Mouse (Mus musculus): Measurements from ENCODE around the gene Wnt3a. TPM values are rescaled to one million over a fixed set of nuclear protein-coding genes. Genes with fewer than 3 reads are reported as not detected.

Wnt3a gene
- polyA plus RNA-seq, 1 experiment from 2014 or later, result 0.08 TPM

GRCm38 (mm10) chr11:59266727-59267126 is 23.8 kb downstream of the Wnt3a start:
- Histone ChIP-seq H3K36me3 (no peaks in the 10 kb centered on the region), H3K4me1 (peaks cover 14% of the 10 kb centered on the region), H3K4me3 (no peak overlapping the region), H3K27ac (no peak overlapping the region), H3K9me3 (no peaks in the 10 kb centered on the region), H3K27me3 (ENCODE audit: insufficient read depth, poor library complexity, severe bottlenecking) (peaks cover 56% of the 10 kb centered on the region)
- 27% methylated on average over 6 of the region's 6 CpGs for WGBS
- DNase-seq (ENCODE audit: low spot score), result no peak

- 64% methylated on average over 8 of the region's 8 CpGs for WGBS
- Histone ChIP-seq H3K36me3 (no peaks in the 10 kb centered on the region), H3K27ac (no peak overlapping the region), H3K27me3 (ENCODE audit: insufficient read depth, poor library complexity, severe bottlenecking) (peaks cover 70% of the 10 kb centered on the region), H3K9me3 (no peaks in the 10 kb centered on the region), H3K4me1 (peaks cover 14% of the 10 kb centered on the region), H3K4me3 (no peak overlapping the region)
- no peak for DNase-seq (ENCODE audit: low spot score)
Observed at GRCm38 (mm10) chr11:59265154-59265813, 25.3 kb downstream of the Wnt3a start.

GRCm38 (mm10) chr11:59264593-59264992 is 26.0 kb downstream of the Wnt3a start:
- Histone ChIP-seq H3K36me3 (no peaks in the 10 kb centered on the region), H3K9me3 (no peaks in the 10 kb centered on the region), H3K27me3 (ENCODE audit: insufficient read depth, poor library complexity, severe bottlenecking) (peaks cover 73% of the 10 kb centered on the region), H3K4me1 (peaks cover 14% of the 10 kb centered on the region), H3K4me3 (peak overlapping the region; percentile 72), H3K27ac (0 out of 2 replicates have a peak overlapping the region, but pooled peaks have one; percentile 77)
- WGBS, result 5% methylated on average over 8 of the region's 8 CpGs
- DNase-seq (ENCODE audit: low spot score), result no peak

- peak overlapping the region; percentile 72 for H3K4me3 ChIP-seq
- H3K9me3 ChIP-seq, result no peaks in the 10 kb centered on the region
- WGBS, result under 1% methylated on average over 56 of the region's 56 CpGs
- no peaks in the 10 kb centered on the region for H3K36me3 ChIP-seq
- H3K4me1 ChIP-seq, result peaks cover 14% of the 10 kb centered on the region
- no peak for DNase-seq (ENCODE audit: low spot score)
- peaks cover 73% of the 10 kb centered on the region for H3K27me3 ChIP-seq (ENCODE audit: insufficient read depth, poor library complexity, severe bottlenecking)
- peak overlapping the region; percentile 77 for H3K27ac ChIP-seq
Observed at GRCm38 (mm10) chr11:59263870-59264563, 26.5 kb downstream of the Wnt3a start.

GRCm38 (mm10) chr11:59262308-59262707 is 28.2 kb downstream of the Wnt3a start:
- no peak for DNase-seq (ENCODE audit: low spot score)
- Histone ChIP-seq H3K4me3 (no peak overlapping the region), H3K27ac (no peak overlapping the region), H3K27me3 (ENCODE audit: insufficient read depth, poor library complexity, severe bottlenecking) (peaks cover 71% of the 10 kb centered on the region), H3K9me3 (no peaks in the 10 kb centered on the region), H3K4me1 (peaks cover 14% of the 10 kb centered on the region), H3K36me3 (no peaks in the 10 kb centered on the region)

- Histone ChIP-seq H3K4me1 (peaks cover 14% of the 10 kb centered on the region), H3K9me3 (no peaks in the 10 kb centered on the region), H3K4me3 (no peak overlapping the region), H3K27me3 (ENCODE audit: insufficient read depth, poor library complexity, severe bottlenecking) (peaks cover 71% of the 10 kb centered on the region), H3K27ac (no peak overlapping the region), H3K36me3 (no peaks in the 10 kb centered on the region)
- peak; percentile 89 for DNase-seq (ENCODE audit: low spot score)
- WGBS, result 56% methylated on average over 10 of the region's 10 CpGs
Observed at GRCm38 (mm10) chr11:59260706-59261493, 29.7 kb downstream of the Wnt3a start.

GRCm38 (mm10) chr11:59259647-59260046 is 30.9 kb downstream of the Wnt3a start:
- H3K36me3 ChIP-seq, result no peaks in the 10 kb centered on the region
- peaks cover 71% of the 10 kb centered on the region for H3K27me3 ChIP-seq (ENCODE audit: insufficient read depth, poor library complexity, severe bottlenecking)
- WGBS, result 63% methylated on average over 7 of the region's 7 CpGs
- no peaks in the 10 kb centered on the region for H3K9me3 ChIP-seq
- no peak for DNase-seq (ENCODE audit: low spot score)
- H3K27ac ChIP-seq, result no peak overlapping the region
- peaks cover 12% of the 10 kb centered on the region for H3K4me1 ChIP-seq
- no peak overlapping the region for H3K4me3 ChIP-seq

GRCm38 (mm10) chr11:59248101-59248500 is 42.5 kb downstream of the Wnt3a start:
- H3K36me3 ChIP-seq, result no peaks in the 10 kb centered on the region
- no peaks in the 10 kb centered on the region for H3K9me3 ChIP-seq
- no peak for DNase-seq (ENCODE audit: low spot score)
- H3K4me1 ChIP-seq, result no peaks in the 10 kb centered on the region
- WGBS, result 50% methylated on average over 10 of the region's 10 CpGs
- no peak overlapping the region for H3K27ac ChIP-seq
- H3K27me3 ChIP-seq (ENCODE audit: insufficient read depth, poor library complexity, severe bottlenecking), result peaks cover 82% of the 10 kb centered on the region
- H3K4me3 ChIP-seq, result no peak overlapping the region

GRCm38 (mm10) chr11:59243856-59244255 is 46.7 kb downstream of the Wnt3a start:
- no peaks in the 10 kb centered on the region for H3K36me3 ChIP-seq
- WGBS, result 21% methylated on average over 6 of the region's 6 CpGs
- no peaks in the 10 kb centered on the region for H3K9me3 ChIP-seq
- no peak overlapping the region for H3K4me3 ChIP-seq
- no peak for DNase-seq (ENCODE audit: low spot score)
- H3K27ac ChIP-seq, result no peak overlapping the region
- H3K4me1 ChIP-seq, result peaks cover 8% of the 10 kb centered on the region
- H3K27me3 ChIP-seq (ENCODE audit: insufficient read depth, poor library complexity, severe bottlenecking), result peaks cover 85% of the 10 kb centered on the region

GRCm38 (mm10) chr11:59241841-59242240 is 48.7 kb downstream of the Wnt3a start:
- no peak overlapping the region for H3K4me3 ChIP-seq
- H3K27ac ChIP-seq, result no peak overlapping the region
- H3K27me3 ChIP-seq (ENCODE audit: insufficient read depth, poor library complexity, severe bottlenecking), result peaks cover 79% of the 10 kb centered on the region
- 23% methylated on average over 3 of the region's 3 CpGs for WGBS
- no peaks in the 10 kb centered on the region for H3K36me3 ChIP-seq
- H3K9me3 ChIP-seq, result no peaks in the 10 kb centered on the region
- H3K4me1 ChIP-seq, result peaks cover 14% of the 10 kb centered on the region
- DNase-seq (ENCODE audit: low spot score), result no peak

GRCm38 (mm10) chr11:59239796-59240195 is 50.8 kb downstream of the Wnt3a start:
- Histone ChIP-seq H3K4me1 (peaks cover 14% of the 10 kb centered on the region), H3K36me3 (no peaks in the 10 kb centered on the region), H3K9me3 (no peaks in the 10 kb centered on the region), H3K27ac (no peak overlapping the region), H3K4me3 (no peak overlapping the region), H3K27me3 (ENCODE audit: insufficient read depth, poor library complexity, severe bottlenecking) (peaks cover 79% of the 10 kb centered on the region)
- DNase-seq (ENCODE audit: low spot score), result no peak
- WGBS, result 75% methylated on average over 4 of the region's 4 CpGs

GRCm38 (mm10) chr11:59239428-59239785 is 51.1 kb downstream of the Wnt3a start:
- Histone ChIP-seq H3K27ac (no peak overlapping the region), H3K36me3 (no peaks in the 10 kb centered on the region), H3K4me3 (no peak overlapping the region), H3K4me1 (peaks cover 14% of the 10 kb centered on the region), H3K27me3 (ENCODE audit: insufficient read depth, poor library complexity, severe bottlenecking) (peaks cover 75% of the 10 kb centered on the region), H3K9me3 (no peaks in the 10 kb centered on the region)
- DNase-seq (ENCODE audit: low spot score), result no peak
- WGBS, result 61% methylated on average over 4 of the region's 4 CpGs

All from heart, embryonic 10.5 days (tissue).